Mouse (Mus musculus): ENCODE measurements around the gene Fam24b. TPM values are rescaled to one million over a fixed set of nuclear protein-coding genes. Genes with fewer than 3 reads are reported as not detected.

Fam24b gene
- polyA plus RNA-seq, 1 experiment from 2014 or later, result not detected

GRCm38 (mm10) chr7:131345856-131346541, 16.7 kb upstream of the Fam24b start:
- Histone ChIP-seq H3K4me2 (ENCODE audit: low read depth, low read length) (no peak overlapping the region), H3K36me3 (ENCODE audit: control insufficient read depth, insufficient read depth) (peaks cover 47% of the 10 kb centered on the region), H3K9me3 (replicated peaks; ENCODE audit: control insufficient read depth, low read length) (no peaks in the 10 kb centered on the region), H3K27me3 (ENCODE audit: control insufficient read depth, insufficient read depth, low read length) (no peaks in the 10 kb centered on the region), H3K9ac (ENCODE audit: low read length) (no peak overlapping the region), H3K27ac (ENCODE audit: low read length) (no peak overlapping the region), H3K4me3 (ENCODE audit: low read length) (no peak overlapping the region), H3K4me1 (ENCODE audit: control insufficient read depth, insufficient read depth, low read length) (no peaks in the 10 kb centered on the region)
- ATAC-seq (replicated peaks; ENCODE audit: extremely low read depth, insufficient read depth, low FRiP score), result no peak
- WGBS, result 82% methylated on average over 7 of the region's 7 CpGs

DNA sequence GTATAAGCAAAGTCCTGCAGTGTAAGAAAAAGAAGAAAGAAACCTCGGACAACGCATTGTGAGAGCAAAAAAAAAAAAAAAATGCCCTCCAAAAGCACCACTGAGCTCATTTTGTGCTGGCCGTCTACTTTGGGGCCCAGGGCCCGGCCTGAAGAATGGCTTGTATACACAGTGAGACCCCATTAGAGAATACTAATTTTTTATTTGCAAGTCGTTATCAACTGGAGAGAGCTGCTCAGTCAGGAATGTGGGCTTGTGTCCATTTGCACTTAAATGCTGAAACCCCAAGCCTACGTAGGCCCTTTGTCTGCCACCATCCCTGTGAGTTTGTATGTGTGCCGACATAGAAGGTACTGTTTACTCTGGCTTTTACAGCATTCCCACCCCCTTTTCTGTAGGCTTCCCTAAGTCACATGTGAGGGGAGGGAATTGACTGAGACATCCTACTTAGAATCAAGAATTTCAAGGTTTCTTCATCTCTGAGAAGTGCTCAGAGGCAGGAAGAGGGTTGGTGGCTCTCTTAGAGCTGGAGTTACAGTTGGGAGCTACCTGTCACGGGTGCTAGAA, 8.3 kb upstream of the Fam24b start:
- Histone ChIP-seq H3K27ac (ENCODE audit: low read length) (no peak overlapping the region), H3K4me1 (ENCODE audit: control insufficient read depth, insufficient read depth, low read length) (no peaks in the 10 kb centered on the region), H3K9ac (ENCODE audit: low read length) (no peak overlapping the region), H3K4me2 (ENCODE audit: low read depth, low read length) (no peak overlapping the region), H3K9me3 (replicated peaks; ENCODE audit: control insufficient read depth, low read length) (no peaks in the 10 kb centered on the region), H3K36me3 (ENCODE audit: control insufficient read depth, insufficient read depth) (peaks cover 15% of the 10 kb centered on the region), H3K27me3 (ENCODE audit: control insufficient read depth, insufficient read depth, low read length) (no peaks in the 10 kb centered on the region), H3K4me3 (ENCODE audit: low read length) (no peak overlapping the region)
- ATAC-seq (replicated peaks; ENCODE audit: extremely low read depth, insufficient read depth, low FRiP score), result no peak
- WGBS, result 64% methylated on average over 8 of the region's 8 CpGs

DNA sequence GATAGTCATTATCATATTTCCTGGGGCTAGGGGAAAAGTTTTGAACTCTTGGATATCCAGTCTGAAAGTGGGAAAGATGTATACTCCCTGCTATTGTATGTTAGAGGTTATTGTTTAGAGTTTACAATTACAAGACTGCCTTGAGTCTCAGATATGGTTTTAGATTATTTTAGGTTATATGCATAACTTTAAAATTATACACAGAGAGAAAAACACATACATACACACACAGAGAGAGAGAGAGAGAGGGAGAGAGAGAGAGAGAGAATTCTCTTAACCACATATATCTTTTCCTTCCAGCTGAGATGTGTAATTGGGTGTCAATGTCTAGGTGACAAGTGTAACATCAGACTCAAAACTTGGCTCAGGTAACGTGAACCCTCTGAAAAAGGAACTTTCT, 4.2 kb upstream of the Fam24b start, which contains the start of gene Fam24a:
Gene Fam24a (plus strand): TSS at position 301 of the 400 bp plus-strand sequence.
- WGBS, result 51% methylated on average over 1 of the region's 1 CpGs

DNA sequence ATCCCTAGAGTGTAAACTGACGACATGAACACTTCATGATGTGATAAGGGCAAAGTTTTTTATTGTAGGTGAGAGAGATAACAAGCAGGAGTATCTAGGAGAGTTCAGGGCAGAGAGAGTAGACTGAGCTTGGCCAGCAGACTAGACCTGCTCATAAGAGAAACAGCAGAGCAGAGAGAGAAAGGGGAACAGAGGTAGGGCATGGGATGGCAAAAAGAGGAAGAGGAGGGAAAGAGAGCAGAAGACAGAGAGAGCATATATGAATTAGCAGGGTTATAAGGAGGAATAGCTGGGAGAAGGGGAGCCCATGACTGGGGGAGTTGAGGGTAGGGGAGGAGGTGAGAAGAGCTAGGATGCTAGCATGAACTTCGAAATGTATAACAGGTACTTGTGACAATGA, 2.4 kb upstream of the Fam24b start:
- Histone ChIP-seq H3K27ac (ENCODE audit: low read length) (no peak overlapping the region), H3K4me2 (ENCODE audit: low read depth, low read length) (no peak overlapping the region), H3K36me3 (ENCODE audit: control insufficient read depth, insufficient read depth) (no peaks in the 10 kb centered on the region), H3K4me1 (ENCODE audit: control insufficient read depth, insufficient read depth, low read length) (0 out of 2 replicates have a peak, but pooled peaks cover 3% of the 10 kb centered on the region), H3K9ac (ENCODE audit: low read length) (no peak overlapping the region), H3K27me3 (ENCODE audit: control insufficient read depth, insufficient read depth, low read length) (no peaks in the 10 kb centered on the region), H3K4me3 (ENCODE audit: low read length) (no peak overlapping the region), H3K9me3 (replicated peaks; ENCODE audit: control insufficient read depth, low read length) (no peaks in the 10 kb centered on the region)
- ATAC-seq (replicated peaks; ENCODE audit: extremely low read depth, insufficient read depth, low FRiP score), result no peak
- 57% methylated on average over 2 of the region's 2 CpGs for WGBS

More for the DNA sequence above, 4.2 kb upstream of the Fam24b start, which contains the start of gene Fam24a:
- no peaks in the 10 kb centered on the region for H3K9me3 ChIP-seq (replicated peaks; ENCODE audit: control insufficient read depth, low read length)
- H3K27me3 ChIP-seq (ENCODE audit: control insufficient read depth, insufficient read depth, low read length), result no peaks in the 10 kb centered on the region
- no peaks in the 10 kb centered on the region; the same call in 1 of the 2 replicates for H3K36me3 ChIP-seq (ENCODE audit: control insufficient read depth, insufficient read depth)
- no peak within 1 kb of the TSS for H3K9ac ChIP-seq (ENCODE audit: low read length)
- no peak for ATAC-seq (replicated peaks; ENCODE audit: extremely low read depth, insufficient read depth, low FRiP score)
- no peak within 1 kb of the TSS for H3K4me2 ChIP-seq (ENCODE audit: low read depth, low read length)
- no peak within 1 kb of the TSS for H3K4me3 ChIP-seq (ENCODE audit: low read length)
- H3K27ac ChIP-seq (ENCODE audit: low read length), result no peak within 1 kb of the TSS
- 0 out of 2 replicates have a peak, but pooled peaks cover 3% of the 10 kb centered on the region for H3K4me1 ChIP-seq (ENCODE audit: control insufficient read depth, insufficient read depth, low read length)

DNA sequence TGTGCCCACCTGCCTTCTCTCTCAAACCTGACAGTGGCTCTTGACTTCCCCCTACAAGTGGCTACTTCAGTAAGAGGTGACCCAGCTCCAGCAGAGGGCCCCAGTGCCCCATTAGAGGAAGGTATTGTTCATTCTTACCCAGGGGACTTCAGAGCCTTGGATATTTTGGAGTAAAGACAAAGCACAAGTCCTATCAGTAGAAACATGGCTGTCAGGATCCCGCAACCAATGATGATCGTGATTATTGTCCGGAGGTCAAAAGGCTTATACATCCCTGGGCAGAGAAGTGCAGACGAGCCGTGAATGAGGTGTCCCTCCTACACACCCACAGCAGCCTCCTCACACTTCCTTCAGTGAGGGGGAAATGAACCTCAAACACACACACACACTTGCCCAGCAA, 2.3 kb downstream of the Fam24b start:
- no peak overlapping the region for H3K9ac ChIP-seq (ENCODE audit: low read length)
- 0 out of 2 replicates have a peak, but pooled peaks cover 3% of the 10 kb centered on the region for H3K4me1 ChIP-seq (ENCODE audit: control insufficient read depth, insufficient read depth, low read length)
- H3K4me2 ChIP-seq (ENCODE audit: low read depth, low read length), result no peak overlapping the region
- no peaks in the 10 kb centered on the region for H3K27me3 ChIP-seq (ENCODE audit: control insufficient read depth, insufficient read depth, low read length)
- H3K9me3 ChIP-seq (replicated peaks; ENCODE audit: control insufficient read depth, low read length), result no peaks in the 10 kb centered on the region; the same call in 1 of the 2 replicates
- no peak for ATAC-seq (replicated peaks; ENCODE audit: extremely low read depth, insufficient read depth, low FRiP score)
- WGBS, result 79% methylated on average over 5 of the region's 5 CpGs
- H3K4me3 ChIP-seq (ENCODE audit: low read length), result no peak overlapping the region
- H3K27ac ChIP-seq (ENCODE audit: low read length), result no peak overlapping the region
- no peaks in the 10 kb centered on the region for H3K36me3 ChIP-seq (ENCODE audit: control insufficient read depth, insufficient read depth)

DNA sequence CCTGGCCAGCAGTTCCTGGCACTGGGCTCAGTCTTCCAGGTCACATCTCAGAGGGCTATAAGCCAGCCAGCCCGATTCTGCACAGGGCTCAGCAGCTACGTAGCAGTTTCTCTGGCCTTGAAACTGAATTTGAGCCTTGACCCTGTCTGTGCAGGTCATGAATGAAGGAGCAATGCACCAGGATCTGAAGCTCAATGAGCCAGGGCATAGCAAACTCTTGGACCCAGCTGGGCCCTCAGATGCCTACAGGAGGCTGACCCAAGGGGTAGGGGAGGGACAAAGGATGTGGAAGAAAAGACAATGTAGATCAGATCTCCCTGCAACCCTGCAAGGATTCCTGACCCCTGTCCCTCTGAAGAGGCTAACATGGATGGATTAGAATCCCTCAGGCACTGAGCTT, 7.1 kb downstream of the Fam24b start, which contains the start of gene Cuzd1:
Gene Cuzd1 (minus strand): TSS at position 101 of the 400 bp plus-strand sequence.
- Histone ChIP-seq H3K9me3 (replicated peaks; ENCODE audit: control insufficient read depth, low read length) (no peaks in the 10 kb centered on the region; the same call in 1 of the 2 replicates), H3K4me1 (ENCODE audit: control insufficient read depth, insufficient read depth, low read length) (peaks cover 7% of the 10 kb centered on the region), H3K27me3 (ENCODE audit: control insufficient read depth, insufficient read depth, low read length) (no peaks in the 10 kb centered on the region), H3K27ac (ENCODE audit: low read length) (no peak within 1 kb of the TSS), H3K4me3 (ENCODE audit: low read length) (no peak within 1 kb of the TSS), H3K36me3 (ENCODE audit: control insufficient read depth, insufficient read depth) (no peaks in the 10 kb centered on the region), H3K9ac (ENCODE audit: low read length) (no peak within 1 kb of the TSS), H3K4me2 (ENCODE audit: low read depth, low read length) (no peak within 1 kb of the TSS)
- 72% methylated on average over 2 of the region's 2 CpGs for WGBS
- ATAC-seq (replicated peaks; ENCODE audit: extremely low read depth, insufficient read depth, low FRiP score), result no peak

DNA sequence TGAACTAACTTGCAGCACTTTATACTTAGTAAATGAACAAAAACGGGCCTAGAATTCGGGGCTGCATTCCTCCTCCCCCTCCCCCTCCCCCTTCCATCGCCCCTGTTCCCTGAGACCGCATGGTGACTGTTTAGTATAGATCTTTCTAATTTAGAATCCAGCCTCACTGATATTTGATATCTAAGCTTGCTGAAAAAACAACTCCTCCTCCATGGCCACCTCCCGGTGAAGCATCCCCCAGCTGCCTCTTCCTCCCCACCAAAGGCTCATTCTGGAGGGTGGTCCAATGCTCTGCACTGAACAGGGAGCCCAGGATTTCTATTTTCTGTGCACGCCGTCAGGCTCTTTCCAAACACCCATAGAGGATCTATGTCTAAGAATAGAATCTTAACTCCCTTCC, 11.0 kb downstream of the Fam24b start:
- no peak for ATAC-seq (replicated peaks; ENCODE audit: extremely low read depth, insufficient read depth, low FRiP score)
- no peaks in the 10 kb centered on the region for H3K27me3 ChIP-seq (ENCODE audit: control insufficient read depth, insufficient read depth, low read length)
- no peak overlapping the region for H3K27ac ChIP-seq (ENCODE audit: low read length)
- peak overlapping the region; percentile 44; the same call in 1 of the 2 replicates for H3K4me2 ChIP-seq (ENCODE audit: low read depth, low read length)
- H3K9me3 ChIP-seq (replicated peaks; ENCODE audit: control insufficient read depth, low read length), result no peaks in the 10 kb centered on the region; the same call in 1 of the 2 replicates
- peaks cover 7% of the 10 kb centered on the region for H3K4me1 ChIP-seq (ENCODE audit: control insufficient read depth, insufficient read depth, low read length)
- H3K36me3 ChIP-seq (ENCODE audit: control insufficient read depth, insufficient read depth), result no peaks in the 10 kb centered on the region
- WGBS, result 39% methylated on average over 6 of the region's 7 CpGs
- H3K4me3 ChIP-seq (ENCODE audit: low read length), result no peak overlapping the region
- H3K9ac ChIP-seq (ENCODE audit: low read length), result no peak overlapping the region

DNA sequence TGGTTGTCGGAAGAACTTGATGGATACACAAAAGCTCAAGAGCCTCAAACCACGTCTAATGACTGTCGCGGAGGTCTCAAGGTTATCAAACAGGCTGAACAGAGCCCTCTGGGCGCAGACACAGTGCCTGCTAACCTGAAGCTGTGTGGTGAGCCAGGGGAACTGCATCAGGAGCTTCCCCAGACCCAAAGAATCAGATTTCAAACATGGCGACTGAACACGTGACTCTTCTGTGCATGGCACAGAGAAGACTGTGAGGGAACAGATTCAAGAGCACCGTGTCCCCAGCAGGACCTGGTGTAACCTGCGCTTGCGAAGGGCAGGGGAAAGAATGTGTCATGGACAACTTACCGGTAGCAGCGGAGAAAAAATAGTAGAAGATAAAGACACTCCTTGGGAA, 11.7 kb downstream of the Fam24b start:
- no peaks in the 10 kb centered on the region for H3K27me3 ChIP-seq (ENCODE audit: control insufficient read depth, insufficient read depth, low read length)
- H3K4me1 ChIP-seq (ENCODE audit: control insufficient read depth, insufficient read depth, low read length), result peaks cover 7% of the 10 kb centered on the region
- no peaks in the 10 kb centered on the region for H3K36me3 ChIP-seq (ENCODE audit: control insufficient read depth, insufficient read depth)
- no peak for ATAC-seq (replicated peaks; ENCODE audit: extremely low read depth, insufficient read depth, low FRiP score)
- H3K4me2 ChIP-seq (ENCODE audit: low read depth, low read length), result no peak overlapping the region
- no peak overlapping the region for H3K27ac ChIP-seq (ENCODE audit: low read length)
- WGBS, result 52% methylated on average over 12 of the region's 12 CpGs
- H3K4me3 ChIP-seq (ENCODE audit: low read length), result no peak overlapping the region
- no peak overlapping the region for H3K9ac ChIP-seq (ENCODE audit: low read length)
- no peaks in the 10 kb centered on the region for H3K9me3 ChIP-seq (replicated peaks; ENCODE audit: control insufficient read depth, low read length)

GRCm38 (mm10) chr7:131314493-131314892, 14.8 kb downstream of the Fam24b start:
- Histone ChIP-seq H3K27me3 (ENCODE audit: control insufficient read depth, insufficient read depth, low read length) (no peaks in the 10 kb centered on the region), H3K27ac (ENCODE audit: low read length) (no peak overlapping the region), H3K4me3 (ENCODE audit: low read length) (no peak overlapping the region), H3K4me1 (ENCODE audit: control insufficient read depth, insufficient read depth, low read length) (peaks cover 7% of the 10 kb centered on the region), H3K36me3 (ENCODE audit: control insufficient read depth, insufficient read depth) (no peaks in the 10 kb centered on the region), H3K9me3 (replicated peaks; ENCODE audit: control insufficient read depth, low read length) (no peaks in the 10 kb centered on the region), H3K4me2 (ENCODE audit: low read depth, low read length) (no peak overlapping the region), H3K9ac (ENCODE audit: low read length) (no peak overlapping the region)
- ATAC-seq (replicated peaks; ENCODE audit: extremely low read depth, insufficient read depth, low FRiP score), result no peak
- WGBS, result 82% methylated on average over 7 of the region's 7 CpGs
